Mouse (Mus musculus) heart, postnatal 4 days (tissue): ENCODE results near the gene Gm32717. TPM values are rescaled to one million over a fixed set of nuclear protein-coding genes. Genes with fewer than 3 reads are reported as not detected.
A peak's percentile ranks its signal among the peaks of the same experiment; 100 is the strongest.
"Not testable (repeated sequence)": the region's sequence is repeated elsewhere in the genome, so short reads cannot be mapped to it uniquely, and the experiment has no call there.

ENCODE experiments used
- DNase-seq: peaks from one replicate; pipeline ENCODE4 v3.0.0; 2021
- total RNA-seq, 2 experiments: library from RNA; stranded (reverse); gene quantifications; 2 replicates each; pipeline ENCODE4 v1.2.3; 2021

Gm32717 gene
- under 1 TPM; 0.56 to 0.57 TPM for total RNA-seq

DNA sequence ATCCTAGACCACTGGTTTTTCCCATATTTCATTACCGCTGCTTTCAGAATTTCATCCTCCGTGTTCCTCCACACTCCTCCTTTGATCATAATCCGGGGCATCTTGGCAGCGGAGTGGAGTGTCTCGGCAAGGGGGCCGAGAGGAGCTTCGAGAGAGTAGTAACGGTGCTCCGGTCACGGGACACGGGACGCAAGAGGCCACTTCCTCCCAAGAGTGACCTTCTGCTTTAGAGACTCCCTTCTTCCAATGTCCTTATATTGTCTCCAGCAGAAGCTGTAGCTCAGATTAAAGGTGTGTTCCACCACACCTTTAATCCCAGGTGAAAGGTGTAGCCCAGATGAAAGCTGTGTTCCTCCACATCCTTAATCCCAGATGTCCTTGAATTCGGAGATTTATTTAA is at the start of gene Gm32717:
Gene Gm32717, minus strand, starts transcription at position 101 of the 400 bp plus-strand sequence.
- not testable (repeated sequence) for DNase-seq

DNA sequence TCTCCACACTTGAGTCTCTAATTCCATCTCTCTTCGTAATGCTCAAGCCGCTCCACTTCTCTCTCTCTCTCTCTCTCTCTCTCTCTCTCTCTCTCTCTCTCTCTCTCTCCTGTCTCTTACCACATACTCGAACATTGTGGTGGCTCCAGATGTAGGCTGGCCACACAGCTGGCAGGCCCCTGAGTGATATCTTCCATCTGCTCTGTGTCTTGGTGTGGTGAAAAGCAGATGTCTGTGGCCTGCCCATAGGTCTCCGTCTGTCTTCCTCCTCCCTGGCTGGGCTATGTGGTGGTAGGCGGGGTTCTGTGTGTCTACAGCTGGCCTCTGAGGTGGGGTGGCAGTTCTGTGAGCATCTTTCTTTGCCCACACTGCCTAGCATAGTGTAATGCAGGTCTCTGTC is 42.4 kb upstream of the Gm32717 start:
- DNase-seq = not testable (repeated sequence)

DNA sequence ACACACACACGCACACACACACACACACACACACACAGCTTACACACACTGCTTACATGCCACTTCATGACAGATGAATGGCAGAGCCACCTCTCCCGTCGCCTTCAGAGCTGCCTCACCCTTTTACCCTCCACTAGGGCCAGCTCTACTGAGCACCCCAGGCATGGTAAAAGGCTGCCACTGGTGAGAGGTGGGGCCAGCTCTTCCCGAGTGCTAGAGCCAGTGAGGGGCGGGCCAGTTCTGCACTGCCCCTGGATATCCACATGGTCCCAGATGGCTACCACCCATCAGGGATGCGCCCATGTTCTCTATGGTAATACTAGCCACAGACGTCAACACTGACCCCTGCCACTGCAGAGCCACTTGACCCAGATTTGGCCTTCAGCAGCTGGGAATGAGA is 42.0 kb upstream of the Gm32717 start:
- not testable (repeated sequence) for DNase-seq

DNA sequence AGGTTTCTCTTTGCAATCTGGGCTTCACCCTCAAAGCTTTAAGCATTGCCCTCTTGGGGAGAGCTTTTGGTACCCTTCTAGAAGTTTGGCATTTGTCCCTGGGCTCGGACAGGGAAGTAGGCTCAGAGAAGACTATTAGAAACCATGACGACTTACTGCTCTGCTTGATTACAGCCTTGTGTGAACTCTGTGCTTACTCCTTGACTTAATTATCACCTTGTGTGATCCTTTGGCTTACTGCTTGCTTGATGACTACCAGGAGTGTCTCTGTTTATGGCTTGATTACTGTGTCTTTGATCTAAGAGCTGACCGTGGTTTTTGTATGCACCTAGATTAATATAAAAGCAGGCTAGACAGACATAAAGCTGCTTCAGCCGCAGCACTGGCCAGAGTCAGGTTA is 37.5 kb upstream of the Gm32717 start:
- DNase-seq = not testable (repeated sequence)

DNA sequence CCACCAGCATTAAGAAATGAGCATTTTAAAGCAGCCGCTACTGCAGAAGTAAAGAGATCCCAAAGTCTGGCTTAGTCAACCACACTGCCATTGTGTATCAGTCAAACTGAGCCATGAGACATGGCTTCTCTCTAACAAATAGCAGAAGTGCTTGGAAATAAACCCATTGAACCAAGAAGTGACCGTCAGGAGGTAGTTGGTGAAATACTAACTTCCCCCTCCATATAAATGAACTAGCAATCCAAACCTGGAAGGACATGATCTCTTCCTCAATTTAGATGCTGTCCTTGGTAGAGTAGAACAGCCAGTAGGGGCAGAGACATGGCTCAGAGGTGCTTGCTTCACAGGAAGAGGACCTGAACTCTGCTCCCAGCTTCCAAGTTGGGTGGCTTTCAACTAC is 30.8 kb upstream of the Gm32717 start:
- not testable (repeated sequence) for DNase-seq

DNA sequence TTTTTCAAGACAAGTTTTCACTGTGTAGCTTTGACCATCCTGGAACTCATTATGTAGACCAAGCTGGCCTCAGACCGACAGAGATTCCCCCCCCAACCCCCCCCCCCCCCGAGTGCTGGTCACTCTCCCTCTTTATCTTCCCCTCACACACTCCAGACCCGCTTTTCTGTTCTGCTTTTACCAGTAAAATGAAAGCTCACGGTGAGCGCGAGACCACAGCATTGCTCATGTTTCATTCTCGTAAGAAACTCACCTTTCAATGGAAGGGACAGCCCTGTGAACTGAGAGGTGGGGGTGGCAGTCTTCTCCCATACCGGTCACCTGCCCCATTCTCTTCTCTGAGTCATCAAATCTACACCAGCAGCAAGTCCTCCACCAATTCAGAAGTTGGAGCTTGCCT is 28.2 kb upstream of the Gm32717 start:
- not testable (repeated sequence) for DNase-seq

DNA sequence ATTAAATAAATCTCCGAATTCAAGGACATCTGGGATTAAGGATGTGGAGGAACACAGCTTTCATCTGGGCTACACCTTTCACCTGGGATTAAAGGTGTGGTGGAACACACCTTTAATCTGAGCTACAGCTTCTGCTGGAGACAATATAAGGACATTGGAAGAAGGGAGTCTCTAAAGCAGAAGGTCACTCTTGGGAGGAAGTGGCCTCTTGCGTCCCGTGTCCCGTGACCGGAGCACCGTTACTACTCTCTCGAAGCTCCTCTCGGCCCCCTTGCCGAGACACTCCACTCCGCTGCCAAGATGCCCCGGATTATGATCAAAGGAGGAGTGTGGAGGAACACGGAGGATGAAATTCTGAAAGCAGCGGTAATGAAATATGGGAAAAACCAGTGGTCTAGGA is 17.8 kb upstream of the Gm32717 start, which contains the start of gene Gm32802:
Gene Gm32802, plus strand, starts transcription at position 301 of the 400 bp plus-strand sequence.
- DNase-seq = not testable (repeated sequence)

DNA sequence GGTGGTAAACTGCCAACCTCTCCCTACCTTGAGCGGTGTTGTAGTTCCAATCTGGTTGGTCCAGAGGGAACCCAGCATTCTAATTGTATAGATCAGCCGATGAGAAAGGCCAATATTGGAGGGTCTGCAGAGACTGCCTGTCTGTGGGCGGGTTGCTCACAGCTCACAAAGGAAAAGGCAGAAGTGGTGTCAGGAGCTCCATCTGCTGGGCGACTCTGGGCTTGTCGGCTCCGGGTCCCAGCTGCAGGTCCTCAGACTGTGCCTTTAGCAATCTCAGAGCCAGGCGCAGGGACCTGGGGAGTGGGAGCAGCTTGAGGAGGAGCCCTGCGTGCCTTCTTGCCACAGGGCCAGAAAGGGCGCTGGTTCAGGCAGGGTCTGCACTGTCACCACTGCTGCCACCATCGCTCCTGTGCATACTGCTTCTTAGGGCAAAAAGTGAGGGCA is 10.3 kb upstream of the Gm32717 start:
- DNase-seq = peak; percentile 28

DNA sequence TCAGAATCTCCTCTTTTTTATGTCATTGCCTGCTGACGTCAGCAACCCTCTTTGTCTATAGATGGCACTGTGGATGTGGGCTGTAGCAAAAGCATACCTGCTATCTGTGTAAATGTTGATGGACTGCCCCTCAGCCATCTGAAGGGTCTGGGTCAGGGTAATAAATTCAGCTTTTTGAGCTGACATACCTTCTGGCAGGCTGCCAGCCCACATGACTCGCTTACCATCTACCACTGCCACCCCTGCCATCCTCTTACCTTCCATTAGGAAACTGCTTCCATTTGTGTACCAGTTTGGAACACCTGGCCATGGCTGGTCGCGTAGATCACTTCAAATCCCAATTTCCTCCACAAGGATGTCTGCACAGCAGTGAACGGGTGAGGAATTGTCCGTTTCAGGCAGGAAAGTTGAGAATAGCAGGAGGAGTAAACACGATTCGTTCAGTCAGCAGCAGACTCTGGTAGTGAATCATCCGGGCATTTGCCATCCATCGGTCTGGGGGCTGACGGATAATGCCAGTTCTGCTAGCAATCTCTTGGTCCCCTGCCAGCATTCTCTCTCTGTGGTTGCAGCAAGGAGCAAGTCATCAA is 8.5 kb upstream of the Gm32717 start:
- not testable (repeated sequence) for DNase-seq

DNA sequence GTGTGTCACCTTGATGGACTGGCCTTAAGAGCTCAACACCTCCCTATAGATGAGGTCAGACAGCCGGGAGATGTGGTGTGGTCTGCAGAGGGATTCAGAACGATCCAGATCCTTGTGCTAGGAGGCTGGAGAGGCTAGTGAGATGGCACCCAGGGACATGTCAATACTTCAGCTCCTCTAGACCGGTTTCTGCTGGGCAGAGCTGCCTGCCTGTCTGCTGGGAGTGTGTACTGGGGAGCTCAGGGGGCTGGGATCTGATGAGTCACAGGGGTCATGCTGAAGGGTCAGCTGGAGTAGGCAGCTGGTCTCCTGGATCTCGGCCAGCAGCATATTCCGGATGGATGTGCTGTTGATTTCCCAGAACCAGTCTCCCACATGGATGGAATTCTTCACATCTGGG is 8.0 kb downstream of the Gm32717 start:
- DNase-seq = not testable (repeated sequence)

DNA sequence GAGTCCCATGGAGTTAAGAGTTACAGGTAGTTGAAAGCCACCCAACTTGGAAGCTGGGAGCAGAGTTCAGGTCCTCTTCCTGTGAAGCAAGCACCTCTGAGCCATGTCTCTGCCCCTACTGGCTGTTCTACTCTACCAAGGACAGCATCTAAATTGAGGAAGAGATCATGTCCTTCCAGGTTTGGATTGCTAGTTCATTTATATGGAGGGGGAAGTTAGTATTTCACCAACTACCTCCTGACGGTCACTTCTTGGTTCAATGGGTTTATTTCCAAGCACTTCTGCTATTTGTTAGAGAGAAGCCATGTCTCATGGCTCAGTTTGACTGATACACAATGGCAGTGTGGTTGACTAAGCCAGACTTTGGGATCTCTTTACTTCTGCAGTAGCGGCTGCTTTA is 13.0 kb downstream of the Gm32717 start:
- not testable (repeated sequence) for DNase-seq

DNA sequence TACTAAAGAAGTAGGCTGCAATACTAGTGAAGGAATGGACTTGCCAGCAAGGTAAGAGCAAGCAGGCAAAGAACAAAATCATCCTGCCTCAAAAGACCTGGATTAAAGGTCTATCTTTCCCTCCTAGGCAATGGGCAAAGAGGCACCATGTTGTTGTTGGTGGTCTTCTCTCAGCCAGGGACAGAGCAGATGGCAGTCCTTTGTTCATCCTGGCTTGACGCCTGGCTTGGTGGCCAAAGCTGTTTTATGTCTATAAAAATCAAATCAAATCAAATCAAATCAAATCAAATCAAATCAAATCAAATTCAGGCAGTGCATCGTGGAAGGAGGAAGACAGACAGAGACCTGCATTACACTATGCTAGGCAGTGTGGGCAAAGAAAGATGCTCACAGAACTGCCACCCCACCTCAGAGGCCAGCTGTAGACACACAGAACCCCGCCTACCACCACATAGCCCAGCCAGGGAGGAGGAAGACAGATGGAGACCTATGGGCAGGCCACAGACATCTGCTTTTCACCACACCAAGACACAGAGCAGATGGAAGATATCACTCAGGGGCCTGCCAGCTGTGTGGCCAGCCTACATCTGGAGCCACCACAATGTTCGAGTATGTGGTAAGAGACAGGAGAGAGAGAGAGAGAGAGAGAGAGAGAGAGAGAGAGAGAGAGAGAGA is 24.7 kb downstream of the Gm32717 start:
- DNase-seq = not testable (repeated sequence)

DNA sequence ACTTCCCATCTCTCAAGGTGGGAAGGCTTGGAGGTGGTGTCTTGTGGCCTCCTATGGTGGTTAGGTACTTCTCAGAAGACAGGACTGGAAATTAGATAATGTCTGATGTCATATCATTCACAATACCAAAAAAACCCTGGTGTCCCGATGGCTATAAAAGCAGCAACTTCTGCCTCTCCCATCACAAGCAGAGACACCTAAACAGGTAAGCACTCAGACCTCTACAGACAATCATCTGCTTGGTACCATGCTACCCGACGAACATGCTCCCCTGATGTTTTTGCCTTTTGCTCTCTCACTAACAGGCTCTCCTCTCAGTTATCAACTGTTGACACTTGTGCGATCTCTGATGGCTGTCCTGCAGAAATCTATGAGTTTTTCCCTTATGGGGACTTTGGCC is 35.9 kb downstream of the Gm32717 start, which contains the start of gene Il22:
Gene Il22, plus strand, starts transcription at position 301 of the 400 bp plus-strand sequence.
- DNase-seq = no peak

DNA sequence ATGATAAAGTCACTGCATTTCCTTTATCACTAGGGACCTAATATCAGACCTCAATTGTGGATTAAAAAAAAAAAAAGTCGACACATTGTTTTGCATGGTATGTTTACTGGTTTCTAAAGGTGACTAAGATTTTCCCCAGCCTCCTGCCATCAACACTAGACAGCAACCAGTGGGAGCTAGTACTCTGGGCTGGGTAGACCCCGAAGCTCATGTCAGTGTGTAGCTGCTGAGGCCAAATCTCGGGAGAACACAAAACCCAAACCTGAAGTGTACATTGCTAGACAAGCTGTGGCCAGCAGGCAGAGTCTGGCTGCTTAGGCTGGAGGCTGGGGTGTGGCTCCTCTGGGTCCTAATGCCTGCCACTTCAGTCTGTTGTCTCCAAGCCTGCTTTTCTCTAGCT is 45.4 kb downstream of the Gm32717 start:
- peak; percentile 7 for DNase-seq

Other genes with a start within 250 kb of the Gm32717 start
- gene Mdm1, start 99.0 kb downstream of the Gm32717 start, total RNA-seq = 10 to 100 TPM in 1 of 2 experiments, 1 to 10 TPM in 1; 9.6 to 13.1 TPM
- not detected for gene Il22, start 35.8 kb downstream of the Gm32717 start, total RNA-seq
- under 1 TPM; 0.56 to 0.57 TPM for gene Gm32802, start 17.9 kb upstream of the Gm32717 start, total RNA-seq
- not detected for gene Iltifb, start 54.3 kb upstream of the Gm32717 start, total RNA-seq
- gene Gm9040, start 86.2 kb upstream of the Gm32717 start, total RNA-seq = not detected
- not detected for gene Gm9044, start 91.6 kb upstream of the Gm32717 start, total RNA-seq
- gene Gm9045, start 97.1 kb upstream of the Gm32717 start, total RNA-seq = not detected
- gene Gm9046, start 102.5 kb upstream of the Gm32717 start, total RNA-seq = not detected
- gene Gm9048, start 107.9 kb upstream of the Gm32717 start, total RNA-seq = not detected
- not detected for gene Gm9049, start 113.3 kb upstream of the Gm32717 start, total RNA-seq
- gene Ifng, start 200.3 kb upstream of the Gm32717 start, total RNA-seq = not detected